Mouse (Mus musculus) urinary bladder, postnatal 25 days (tissue): ENCODE measurements around the gene Cdca4.

Experiments used
- DNase-seq: peaks from one replicate; pipeline ENCODE4 v3.0.0; 2022; ENCODE audit warnings: low spot score

Gene Cdca4

DNA sequence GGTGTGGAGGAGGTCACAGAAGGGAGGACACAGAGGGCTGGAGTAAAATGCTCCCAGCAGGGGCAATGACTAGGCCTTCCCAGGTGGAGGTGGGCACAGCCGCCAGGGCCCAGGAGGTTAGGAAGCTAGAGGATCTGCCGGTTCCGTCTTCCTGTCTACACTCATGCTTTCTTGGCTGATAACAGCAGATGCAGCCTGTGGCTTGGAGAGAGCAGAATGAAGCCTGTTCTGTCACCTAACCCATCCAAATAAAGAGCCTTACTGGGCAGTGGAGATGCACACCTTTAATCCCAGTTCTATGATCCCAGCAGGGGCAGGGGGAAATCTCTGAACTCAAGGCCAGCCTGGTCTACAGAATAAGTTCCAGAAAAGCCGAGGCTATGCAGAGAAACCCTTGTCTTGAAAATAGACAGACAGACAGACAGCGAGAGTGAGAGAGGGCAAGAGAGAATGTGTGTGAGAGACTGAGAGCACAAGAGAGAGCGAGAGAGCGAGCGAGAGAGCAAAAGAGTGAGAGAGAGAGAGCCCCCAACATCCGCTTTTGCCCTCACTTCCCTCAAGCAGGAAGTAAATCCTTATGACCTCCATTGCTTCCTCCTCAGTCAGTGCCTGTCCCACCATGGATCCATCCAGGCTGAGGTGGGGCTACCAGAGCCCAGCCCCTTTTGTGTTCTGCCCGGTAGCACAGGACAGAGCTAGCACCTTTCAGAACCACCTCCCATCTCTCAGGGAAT is 29.8 kb downstream of the Cdca4 start:
- no peak for DNase-seq

- DNase-seq: no peak
These were observed 30.5 kb downstream of the Cdca4 start for GRCm38 (mm10) chr12:112798716-112799115.

DNA sequence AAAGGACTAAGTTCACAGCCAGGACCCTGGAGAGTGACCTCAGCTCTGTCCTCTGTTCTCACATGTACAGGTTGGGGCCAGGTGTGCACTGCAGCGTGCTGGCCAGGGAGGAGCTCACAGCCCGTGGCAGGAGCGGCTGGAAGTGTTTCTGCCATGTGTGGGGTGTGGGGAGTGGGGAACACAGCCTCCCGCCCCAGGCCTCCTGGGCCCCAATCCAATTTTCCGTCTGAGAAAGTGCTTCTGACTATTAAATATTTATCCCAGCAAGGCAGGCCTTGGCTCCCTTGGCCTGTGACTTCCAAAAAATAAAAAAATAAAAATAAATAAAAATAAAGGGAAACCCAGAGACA is 30.9 kb downstream of the Cdca4 start:
- no peak for DNase-seq

DNA sequence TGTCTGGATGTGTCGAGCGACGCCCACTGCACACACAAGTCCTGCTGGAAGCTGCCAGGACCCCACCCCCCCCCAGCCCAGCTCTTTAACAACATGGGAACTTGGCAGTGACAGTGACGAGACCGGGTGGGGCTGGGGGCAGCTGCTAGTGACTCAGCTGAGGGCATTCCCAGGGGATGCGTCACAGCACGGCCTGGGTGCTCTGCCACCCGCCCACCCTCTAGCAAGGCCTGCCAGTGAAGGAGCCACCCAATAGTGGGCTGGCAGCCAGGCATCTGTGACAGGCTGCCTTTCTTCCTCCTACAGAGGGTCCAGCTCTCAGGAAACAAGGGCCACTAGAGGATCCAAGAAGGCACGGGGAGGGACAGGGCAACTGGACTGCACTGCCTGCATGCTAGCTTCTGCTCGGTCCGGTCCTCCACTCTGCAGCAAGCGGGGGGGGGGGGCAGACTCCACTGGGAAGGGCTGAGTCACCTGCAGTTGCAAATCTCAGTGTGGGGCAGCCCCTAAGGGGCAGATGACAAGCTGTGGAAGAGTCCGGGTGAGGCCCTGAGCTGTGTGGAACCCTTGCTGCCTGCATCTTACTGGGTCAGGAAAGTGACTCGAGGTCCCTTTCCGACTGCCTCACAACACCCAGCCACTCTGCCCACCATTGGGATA is 31.4 kb downstream of the Cdca4 start:
- peak; percentile 56 for DNase-seq

GRCm38 (mm10) chr12:112796551-112797510 is 32.4 kb downstream of the Cdca4 start:
- DNase-seq: peak; percentile 40

DNA sequence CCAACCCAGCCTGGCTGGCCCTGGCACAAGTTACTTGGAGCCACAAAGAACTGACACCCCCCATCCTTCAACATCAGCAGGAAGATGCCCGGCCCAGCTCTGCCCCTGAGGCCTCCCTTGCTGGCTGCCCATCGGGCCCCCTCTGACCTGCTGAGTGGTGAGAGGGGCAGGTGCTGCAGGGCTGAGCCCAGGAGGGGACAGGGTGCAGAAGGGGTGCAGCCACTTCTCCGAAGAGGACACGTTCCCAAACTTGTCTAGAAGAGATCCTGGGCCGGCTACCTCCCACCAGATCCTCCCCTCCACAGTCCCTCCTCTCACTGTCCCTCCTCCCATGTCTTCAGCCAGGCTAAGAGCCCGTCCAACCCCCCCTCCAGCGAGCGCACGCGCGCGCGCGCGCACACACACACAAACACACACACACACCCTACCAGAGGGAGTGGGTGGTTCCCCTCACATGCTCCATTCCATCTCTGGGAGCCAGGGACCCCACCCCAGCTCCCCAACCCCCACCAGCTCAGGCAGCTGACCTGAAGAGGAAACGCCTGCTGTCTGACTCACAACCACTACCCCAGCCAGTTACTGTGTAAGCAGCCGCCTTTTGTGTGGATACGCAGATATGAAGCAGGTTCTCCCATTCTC is 33.6 kb downstream of the Cdca4 start:
- DNase-seq: peak; percentile 64

DNA sequence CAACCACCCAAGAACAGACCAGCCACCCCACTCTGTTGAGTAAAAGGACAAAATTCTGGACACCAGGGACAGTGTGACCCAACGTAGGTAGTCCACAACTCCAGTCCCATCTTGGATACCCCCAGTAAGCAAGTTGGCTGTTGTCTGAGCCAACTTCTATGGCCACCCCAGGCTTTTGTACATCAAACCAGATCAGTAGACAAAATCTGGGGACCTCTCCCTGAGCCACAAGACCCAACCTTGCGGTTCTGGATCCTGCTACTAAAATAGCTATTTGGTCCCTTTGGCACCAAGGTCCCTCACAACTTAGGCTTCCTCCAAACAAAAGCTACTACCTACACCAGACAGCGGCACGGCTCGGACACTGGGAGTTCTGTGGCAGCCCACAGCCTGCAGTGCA is 34.2 kb downstream of the Cdca4 start:
- no peak for DNase-seq

GRCm38 (mm10) chr12:112794356-112794816 is 34.8 kb downstream of the Cdca4 start:
- DNase-seq: no peak

GRCm38 (mm10) chr12:112793601-112794355 is 35.4 kb downstream of the Cdca4 start:
- DNase-seq: peak; percentile 63

GRCm38 (mm10) chr12:112791026-112791425 is 38.2 kb downstream of the Cdca4 start:
- no peak for DNase-seq

GRCm38 (mm10) chr12:112774481-112774880 is 54.7 kb downstream of the Cdca4 start:
- no peak for DNase-seq

DNA sequence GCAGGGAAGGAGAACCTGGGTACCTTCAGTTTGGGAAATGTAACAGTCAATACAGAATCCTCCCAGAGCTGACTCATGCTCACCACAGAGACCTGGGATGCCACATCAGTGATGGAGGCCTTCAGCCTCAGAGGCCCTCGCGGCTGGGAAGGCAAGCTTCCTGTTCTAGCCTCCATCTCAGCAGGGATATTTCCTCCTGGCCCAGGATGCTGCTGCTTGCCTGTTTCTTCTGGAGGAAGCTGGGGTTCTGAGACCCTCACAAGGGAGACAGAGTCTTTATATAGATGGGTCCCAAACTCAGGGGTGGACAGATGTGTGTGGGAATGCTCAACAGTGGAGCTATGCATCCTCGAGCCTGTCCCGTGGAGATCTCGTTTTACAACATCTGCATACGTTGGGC is 55.2 kb downstream of the Cdca4 start:
- no peak for DNase-seq

DNA sequence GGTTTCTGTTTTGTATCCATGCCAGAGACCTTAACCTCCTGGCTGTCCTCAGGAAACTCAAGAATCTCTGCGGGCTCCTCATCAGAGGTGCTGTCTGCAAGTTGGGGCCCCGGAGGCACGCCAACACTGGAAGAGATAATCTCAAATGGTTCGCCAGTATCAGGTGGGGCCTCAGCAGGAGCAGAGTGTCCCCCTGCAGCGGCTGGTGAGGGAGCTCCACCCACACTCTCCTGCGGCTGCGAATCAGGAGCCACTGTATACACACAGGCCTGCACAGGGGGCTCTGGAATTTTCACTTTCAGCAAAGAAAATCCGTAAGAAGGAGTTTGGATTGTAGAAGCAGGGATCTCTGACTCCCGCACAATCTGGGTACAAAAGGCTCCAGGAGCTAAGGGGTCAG is 55.9 kb downstream of the Cdca4 start:
- no peak for DNase-seq

GRCm38 (mm10) chr12:112772306-112772705 is 56.9 kb downstream of the Cdca4 start:
- no peak for DNase-seq

GRCm38 (mm10) chr12:112770396-112770795 is 58.8 kb downstream of the Cdca4 start:
- DNase-seq: no peak
